Mouse (Mus musculus): ENCODE results near the gene Rpl18a. TPM values are rescaled to one million over a fixed set of nuclear protein-coding genes. Genes with fewer than 3 reads are reported as not detected.

The Rpl18a gene
- polyA plus RNA-seq, 1 experiment, result 7,420 TPM

DNA sequence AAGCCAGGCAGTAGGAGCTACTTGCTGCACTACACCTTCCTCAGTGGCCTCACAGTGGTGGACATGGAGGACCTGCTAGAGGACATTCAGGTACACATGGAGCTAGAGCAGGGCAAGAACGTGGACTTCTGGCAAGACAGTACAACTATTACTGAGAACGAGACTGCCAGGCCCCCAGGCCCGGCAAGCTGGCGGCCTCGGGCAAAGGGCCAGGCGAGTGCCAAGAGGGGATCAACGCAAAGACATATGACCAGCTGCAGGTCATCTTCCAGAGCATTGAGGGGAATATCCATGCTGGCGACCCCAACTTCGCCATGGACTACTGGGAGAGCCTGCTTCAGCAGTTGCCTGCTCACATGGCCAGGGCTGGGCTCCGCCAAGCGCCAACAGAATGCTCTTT is 34.5 kb upstream of the Rpl18a start:
- no peak for TF ChIP-seq POLR2A (IDR thresholded peaks at IDR 0.05; ENCODE audit: control insufficient read depth, extremely low read depth, insufficient read depth, low read length, poor library complexity)
- TF ChIP-seq CTCF (IDR thresholded peaks at IDR 0.05; ENCODE audit: borderline replicate concordance, control insufficient read depth, extremely low read depth, insufficient read depth, low read length, poor library complexity), result no peak
- Histone ChIP-seq H3K4me3 (ENCODE audit: control insufficient read depth, insufficient read depth, low read length) (no peak overlapping the region), H3K4me1 (replicated peaks; ENCODE audit: control insufficient read depth, insufficient read depth, low read length) (no peaks in the 10 kb centered on the region), H3K36me3 (ENCODE audit: control insufficient read depth, insufficient read depth, low read length) (no peaks in the 10 kb centered on the region), H3K27ac (ENCODE audit: control insufficient read depth, insufficient read depth, low read length) (no peak overlapping the region), H3K27me3 (ENCODE audit: control insufficient read depth, insufficient read depth, low read length) (no peaks in the 10 kb centered on the region)
- no peak for DNase-seq
- over 99% methylated on average over 11 of the region's 11 CpGs for WGBS

- no peaks in the 10 kb centered on the region for H3K27me3 ChIP-seq (ENCODE audit: control insufficient read depth, insufficient read depth, low read length)
- WGBS, result 57% methylated on average over 5 of the region's 5 CpGs
- no peak for DNase-seq
- H3K4me3 ChIP-seq (ENCODE audit: control insufficient read depth, insufficient read depth, low read length), result no peak overlapping the region
- no peaks in the 10 kb centered on the region for H3K4me1 ChIP-seq (replicated peaks; ENCODE audit: control insufficient read depth, insufficient read depth, low read length)
- TF ChIP-seq POLR2A (IDR thresholded peaks at IDR 0.05; ENCODE audit: control insufficient read depth, extremely low read depth, insufficient read depth, low read length, poor library complexity), result no peak
- TF ChIP-seq CTCF (IDR thresholded peaks at IDR 0.05; ENCODE audit: borderline replicate concordance, control insufficient read depth, extremely low read depth, insufficient read depth, low read length, poor library complexity), result no peak
- H3K36me3 ChIP-seq (ENCODE audit: control insufficient read depth, insufficient read depth, low read length), result no peaks in the 10 kb centered on the region
- no peak overlapping the region for H3K27ac ChIP-seq (ENCODE audit: control insufficient read depth, insufficient read depth, low read length)
Observed at GRCm38 (mm10) chr8:70928778-70929322, 31.6 kb upstream of the Rpl18a start.

DNA sequence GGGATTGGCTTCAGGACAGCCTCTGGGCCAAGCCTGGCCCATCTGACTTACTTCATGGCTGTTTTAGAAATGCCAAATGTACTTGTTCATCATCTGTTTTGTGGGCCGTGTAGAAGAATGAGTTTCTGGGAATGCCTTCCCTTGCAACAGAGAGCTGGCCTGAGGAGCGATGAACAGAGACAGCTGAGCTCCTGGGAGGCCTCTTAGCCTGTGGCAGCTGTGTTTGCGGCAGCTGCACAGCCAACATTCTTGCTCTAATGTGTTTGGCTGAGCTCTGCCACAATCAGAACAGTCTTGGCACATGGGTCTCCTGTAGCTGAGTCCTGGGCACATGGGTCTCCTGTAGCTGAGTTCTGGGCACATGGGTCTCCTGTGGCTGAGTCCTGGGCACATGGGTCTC is 30.9 kb upstream of the Rpl18a start:
- no peak for TF ChIP-seq CTCF (IDR thresholded peaks at IDR 0.05; ENCODE audit: borderline replicate concordance, control insufficient read depth, extremely low read depth, insufficient read depth, low read length, poor library complexity)
- no peak for TF ChIP-seq POLR2A (IDR thresholded peaks at IDR 0.05; ENCODE audit: control insufficient read depth, extremely low read depth, insufficient read depth, low read length, poor library complexity)
- no peaks in the 10 kb centered on the region for H3K27me3 ChIP-seq (ENCODE audit: control insufficient read depth, insufficient read depth, low read length)
- H3K4me1 ChIP-seq (replicated peaks; ENCODE audit: control insufficient read depth, insufficient read depth, low read length), result no peaks in the 10 kb centered on the region
- H3K36me3 ChIP-seq (ENCODE audit: control insufficient read depth, insufficient read depth, low read length), result no peaks in the 10 kb centered on the region
- DNase-seq, result no peak
- no peak overlapping the region for H3K4me3 ChIP-seq (ENCODE audit: control insufficient read depth, insufficient read depth, low read length)
- no peak overlapping the region for H3K27ac ChIP-seq (ENCODE audit: control insufficient read depth, insufficient read depth, low read length)
- 99% methylated on average over 3 of the region's 3 CpGs for WGBS

GRCm38 (mm10) chr8:70926396-70926795 is 29.2 kb upstream of the Rpl18a start:
- H3K27me3 ChIP-seq (ENCODE audit: control insufficient read depth, insufficient read depth, low read length), result no peaks in the 10 kb centered on the region
- no peaks in the 10 kb centered on the region for H3K4me1 ChIP-seq (replicated peaks; ENCODE audit: control insufficient read depth, insufficient read depth, low read length)
- H3K36me3 ChIP-seq (ENCODE audit: control insufficient read depth, insufficient read depth, low read length), result no peaks in the 10 kb centered on the region
- 91% methylated on average over 5 of the region's 5 CpGs for WGBS
- no peak for TF ChIP-seq CTCF (IDR thresholded peaks at IDR 0.05; ENCODE audit: borderline replicate concordance, control insufficient read depth, extremely low read depth, insufficient read depth, low read length, poor library complexity)
- no peak for TF ChIP-seq POLR2A (IDR thresholded peaks at IDR 0.05; ENCODE audit: control insufficient read depth, extremely low read depth, insufficient read depth, low read length, poor library complexity)
- H3K4me3 ChIP-seq (ENCODE audit: control insufficient read depth, insufficient read depth, low read length), result no peak overlapping the region
- no peak for DNase-seq
- H3K27ac ChIP-seq (ENCODE audit: control insufficient read depth, insufficient read depth, low read length), result no peak overlapping the region

DNA sequence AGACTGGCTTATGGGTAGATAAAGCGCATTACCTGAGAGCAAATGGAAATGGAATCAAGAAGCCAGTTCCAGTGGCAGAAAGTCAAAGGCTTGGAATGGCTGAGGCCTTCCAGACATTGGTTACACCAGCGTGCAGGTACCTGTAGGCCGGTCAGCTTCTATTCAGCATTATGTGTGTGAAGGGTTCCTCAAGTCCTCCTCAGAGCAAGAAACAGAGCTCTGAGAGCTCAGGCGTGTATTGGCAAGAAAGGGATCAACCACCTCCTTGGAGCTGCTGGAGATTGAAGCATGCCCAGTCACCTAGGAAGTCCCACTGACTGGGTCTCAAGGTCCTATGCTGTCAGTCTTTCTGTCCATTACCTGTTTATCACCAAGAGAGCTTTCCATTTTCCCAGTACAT is 28.5 kb upstream of the Rpl18a start:
- 95% methylated on average over 4 of the region's 4 CpGs for WGBS
- no peak overlapping the region for H3K27ac ChIP-seq (ENCODE audit: control insufficient read depth, insufficient read depth, low read length)
- no peak for DNase-seq
- H3K27me3 ChIP-seq (ENCODE audit: control insufficient read depth, insufficient read depth, low read length), result no peaks in the 10 kb centered on the region
- H3K36me3 ChIP-seq (ENCODE audit: control insufficient read depth, insufficient read depth, low read length), result no peaks in the 10 kb centered on the region
- H3K4me3 ChIP-seq (ENCODE audit: control insufficient read depth, insufficient read depth, low read length), result no peak overlapping the region
- TF ChIP-seq CTCF (IDR thresholded peaks at IDR 0.05; ENCODE audit: borderline replicate concordance, control insufficient read depth, extremely low read depth, insufficient read depth, low read length, poor library complexity) (no peak), POLR2A (IDR thresholded peaks at IDR 0.05; ENCODE audit: control insufficient read depth, extremely low read depth, insufficient read depth, low read length, poor library complexity) (no peak)
- no peaks in the 10 kb centered on the region for H3K4me1 ChIP-seq (replicated peaks; ENCODE audit: control insufficient read depth, insufficient read depth, low read length)

DNA sequence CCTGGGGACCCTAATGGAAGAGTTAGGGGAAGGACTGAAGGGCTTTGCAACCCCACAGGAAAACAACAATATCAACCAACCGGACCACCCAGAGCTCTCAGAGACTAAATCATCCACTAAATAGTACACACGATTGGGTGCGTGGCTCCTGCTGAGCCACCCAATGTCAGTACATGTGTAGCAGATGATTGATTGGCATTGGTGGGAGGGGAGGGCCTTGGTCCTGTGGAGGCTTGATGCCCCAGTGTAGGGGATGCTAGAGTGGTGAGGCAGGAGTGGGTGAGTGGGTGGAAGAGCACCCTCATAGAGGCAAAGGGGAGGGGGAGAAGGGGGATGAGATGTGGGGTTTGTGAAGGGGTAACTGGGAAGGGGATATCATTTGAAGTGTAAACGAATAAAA is 26.9 kb upstream of the Rpl18a start:
- no peak overlapping the region for H3K4me3 ChIP-seq (ENCODE audit: control insufficient read depth, insufficient read depth, low read length)
- no peaks in the 10 kb centered on the region for H3K36me3 ChIP-seq (ENCODE audit: control insufficient read depth, insufficient read depth, low read length)
- DNase-seq, result no peak
- no peaks in the 10 kb centered on the region for H3K4me1 ChIP-seq (replicated peaks; ENCODE audit: control insufficient read depth, insufficient read depth, low read length)
- H3K27me3 ChIP-seq (ENCODE audit: control insufficient read depth, insufficient read depth, low read length), result no peaks in the 10 kb centered on the region
- H3K27ac ChIP-seq (ENCODE audit: control insufficient read depth, insufficient read depth, low read length), result no peak overlapping the region
- 94% methylated on average over 4 of the region's 4 CpGs for WGBS
- no peak for TF ChIP-seq CTCF (IDR thresholded peaks at IDR 0.05; ENCODE audit: borderline replicate concordance, control insufficient read depth, extremely low read depth, insufficient read depth, low read length, poor library complexity)
- TF ChIP-seq POLR2A (IDR thresholded peaks at IDR 0.05; ENCODE audit: control insufficient read depth, extremely low read depth, insufficient read depth, low read length, poor library complexity), result no peak

Measured in thymus, adult 2 months (tissue).